Mouse (Mus musculus) cerebellum, postnatal 10 days (tissue): ENCODE measurements around the gene Plau.

Experiments used
- DNase-seq, 2 experiments: peaks; one replicate each; pipeline ENCODE4 v3.0.0; 2021; ENCODE audit warnings: mixed read lengths in 2 of 2

Gene Plau

GRCm38 (mm10) chr14:20806116-20806840 is 30.2 kb upstream of the Plau start:
- DNase-seq = peak in 1 of 2 experiments; percentile 45

GRCm38 (mm10) chr14:20809349-20809748 is 27.1 kb upstream of the Plau start:
- no peak for DNase-seq

GRCm38 (mm10) chr14:20809820-20810219 is 26.6 kb upstream of the Plau start:
- no peak for DNase-seq

GRCm38 (mm10) chr14:20811236-20811635 is 25.2 kb upstream of the Plau start:
- no peak for DNase-seq

- DNase-seq = no peak
Observed at GRCm38 (mm10) chr14:20811779-20812406, 24.6 kb upstream of the Plau start.

GRCm38 (mm10) chr14:20815448-20815847 is 21.0 kb upstream of the Plau start:
- no peak for DNase-seq

- no peak for DNase-seq
Observed at GRCm38 (mm10) chr14:20824517-20824916, 11.9 kb upstream of the Plau start.

- no peak for DNase-seq
Observed at GRCm38 (mm10) chr14:20825516-20825915, 10.9 kb upstream of the Plau start.

GRCm38 (mm10) chr14:20827061-20827460 is 9.4 kb upstream of the Plau start:
- no peak for DNase-seq

GRCm38 (mm10) chr14:20827491-20827890 is 9.0 kb upstream of the Plau start:
- no peak for DNase-seq

- DNase-seq = no peak
Observed at GRCm38 (mm10) chr14:20828524-20828923, 7.9 kb upstream of the Plau start.

GRCm38 (mm10) chr14:20829523-20830366 is 6.7 kb upstream of the Plau start:
- DNase-seq = no peak

- no peak for DNase-seq
Observed at GRCm38 (mm10) chr14:20831141-20831910, 5.1 kb upstream of the Plau start.

- DNase-seq = no peak
Observed at GRCm38 (mm10) chr14:20831915-20832314, 4.5 kb upstream of the Plau start.

- DNase-seq = no peak
Observed at GRCm38 (mm10) chr14:20833525-20833924, 2.9 kb upstream of the Plau start.

- no peak for DNase-seq
Observed at GRCm38 (mm10) chr14:20834136-20834535, 2.3 kb upstream of the Plau start.

- DNase-seq = no peak
Observed at GRCm38 (mm10) chr14:20836905-20837376, 481 bp downstream of the Plau start.

- DNase-seq = no peak
Observed at GRCm38 (mm10) chr14:20837681-20838080, 1.2 kb downstream of the Plau start.

- DNase-seq = no peak
Observed at GRCm38 (mm10) chr14:20841526-20841925, 5.1 kb downstream of the Plau start.

- no peak for DNase-seq
Observed at GRCm38 (mm10) chr14:20842629-20843028, 6.2 kb downstream of the Plau start.

- no peak for DNase-seq
Observed at GRCm38 (mm10) chr14:20844126-20844525, 7.7 kb downstream of the Plau start.
